Mouse (Mus musculus): Measurements from ENCODE around the gene Tbc1d16. TPM values are rescaled to one million over a fixed set of nuclear protein-coding genes. Genes with fewer than 3 reads are reported as not detected.

The Tbc1d16 gene
- polyA plus RNA-seq, 1 experiment from 2014 or later: 20.3 TPM

GRCm38 (mm10) chr11:119132198-119133035 lies 95.9 kb downstream of the Tbc1d16 start:
- no peaks in the 10 kb centered on the region for H3K9me3 ChIP-seq
- WGBS: 70% methylated on average over 14 of the region's 14 CpGs
- ATAC-seq (ENCODE audit: insufficient number of reproducible peaks, insufficient read depth, low FRiP score, low TSS enrichment): no peak
- no peak overlapping the region for H3K4me3 ChIP-seq
- H3K27ac ChIP-seq: no peak overlapping the region
- no peaks in the 10 kb centered on the region for H3K36me3 ChIP-seq
- no peak overlapping the region for H3K4me2 ChIP-seq (replicated peaks)
- H3K27me3 ChIP-seq: peaks cover 55% of the 10 kb centered on the region
- peaks cover 25% of the 10 kb centered on the region for H3K4me1 ChIP-seq
- H3K9ac ChIP-seq: no peak overlapping the region

- Histone ChIP-seq H3K4me3 (peak overlapping the region; percentile 17), H3K4me1 (peaks cover 42% of the 10 kb centered on the region), H3K9ac (no peak overlapping the region), H3K27ac (no peak overlapping the region), H3K9me3 (no peaks in the 10 kb centered on the region), H3K27me3 (peaks cover 62% of the 10 kb centered on the region), H3K36me3 (no peaks in the 10 kb centered on the region), H3K4me2 (replicated peaks) (peak overlapping the region; percentile 47)
- ATAC-seq (ENCODE audit: insufficient number of reproducible peaks, insufficient read depth, low FRiP score, low TSS enrichment): no peak
- 19% methylated on average over 22 of the region's 24 CpGs for WGBS
These were observed 98.1 kb downstream of the Tbc1d16 start for GRCm38 (mm10) chr11:119130081-119130765.

- H3K36me3 ChIP-seq: no peaks in the 10 kb centered on the region
- H3K27ac ChIP-seq: no peak overlapping the region
- H3K27me3 ChIP-seq: peaks cover 57% of the 10 kb centered on the region
- WGBS: 45% methylated on average over 18 of the region's 18 CpGs
- H3K9me3 ChIP-seq: no peaks in the 10 kb centered on the region
- H3K4me2 ChIP-seq (replicated peaks): peak overlapping the region; percentile 47
- peak overlapping the region; percentile 17; the same call in 1 of the 2 replicates for H3K4me3 ChIP-seq
- ATAC-seq (ENCODE audit: insufficient number of reproducible peaks, insufficient read depth, low FRiP score, low TSS enrichment): no peak
- H3K9ac ChIP-seq: no peak overlapping the region
- peaks cover 37% of the 10 kb centered on the region for H3K4me1 ChIP-seq
These were observed 98.8 kb downstream of the Tbc1d16 start for GRCm38 (mm10) chr11:119129281-119130058.

GRCm38 (mm10) chr11:119128668-119129280 lies 99.5 kb downstream of the Tbc1d16 start:
- H3K27ac ChIP-seq: no peak overlapping the region
- H3K4me1 ChIP-seq: peaks cover 37% of the 10 kb centered on the region
- H3K9me3 ChIP-seq: no peaks in the 10 kb centered on the region
- no peak overlapping the region for H3K4me3 ChIP-seq
- 46% methylated on average over 11 of the region's 11 CpGs for WGBS
- H3K36me3 ChIP-seq: no peaks in the 10 kb centered on the region
- no peak for ATAC-seq (ENCODE audit: insufficient number of reproducible peaks, insufficient read depth, low FRiP score, low TSS enrichment)
- no peak overlapping the region for H3K9ac ChIP-seq
- peaks cover 51% of the 10 kb centered on the region for H3K27me3 ChIP-seq
- no peak overlapping the region for H3K4me2 ChIP-seq (replicated peaks)

DNA sequence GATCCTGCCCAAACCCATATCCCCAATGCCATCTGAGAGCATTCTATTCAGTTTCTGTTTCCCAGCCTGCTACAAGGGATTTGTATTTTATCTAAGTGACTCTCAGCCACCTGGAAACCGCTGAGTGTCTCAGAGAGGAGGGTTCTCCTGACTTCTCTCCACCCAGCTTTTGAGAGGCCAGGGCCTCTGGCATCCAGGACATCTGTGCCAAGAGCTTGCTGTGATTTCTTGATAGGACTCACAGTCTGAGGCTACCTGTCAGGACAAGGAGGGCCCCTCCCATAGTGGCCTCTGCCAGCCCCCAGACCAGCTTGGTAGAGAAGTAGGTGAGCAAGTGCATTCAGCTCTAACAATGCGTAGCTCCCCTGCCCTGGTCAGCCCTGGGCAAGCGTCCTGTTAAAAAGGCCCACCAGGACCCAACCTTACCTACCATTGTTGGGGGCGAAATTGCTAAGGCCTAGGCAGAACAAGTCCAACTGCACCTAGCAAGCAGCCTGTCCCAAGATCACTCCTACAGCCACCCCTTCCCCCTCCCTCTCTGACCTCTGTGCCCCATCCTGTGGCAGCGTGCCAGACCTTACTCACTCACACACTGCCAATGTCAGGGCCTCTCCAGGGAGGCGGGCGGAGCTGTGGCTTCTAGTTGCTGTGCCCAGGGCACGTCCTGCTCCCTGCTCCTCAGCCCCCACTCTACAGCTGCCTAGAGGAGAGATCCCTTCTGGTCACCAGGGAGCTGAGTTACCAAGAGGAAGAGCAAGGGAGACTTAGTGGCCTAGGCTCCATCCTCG lies 100.4 kb downstream of the Tbc1d16 start:
- Histone ChIP-seq H3K27me3 (peaks cover 45% of the 10 kb centered on the region), H3K4me2 (replicated peaks) (no peak overlapping the region), H3K36me3 (no peaks in the 10 kb centered on the region), H3K9me3 (no peaks in the 10 kb centered on the region), H3K4me1 (peaks cover 37% of the 10 kb centered on the region), H3K27ac (no peak overlapping the region), H3K9ac (no peak overlapping the region), H3K4me3 (no peak overlapping the region)
- ATAC-seq (ENCODE audit: insufficient number of reproducible peaks, insufficient read depth, low FRiP score, low TSS enrichment): no peak
- WGBS: 60% methylated on average over 9 of the region's 9 CpGs

- peaks cover 40% of the 10 kb centered on the region for H3K27me3 ChIP-seq
- H3K4me3 ChIP-seq: no peak overlapping the region; the same call in 1 of the 2 replicates
- no peak overlapping the region for H3K27ac ChIP-seq
- H3K36me3 ChIP-seq: no peaks in the 10 kb centered on the region
- 33% methylated on average over 12 of the region's 12 CpGs for WGBS
- no peak overlapping the region for H3K4me2 ChIP-seq (replicated peaks)
- no peaks in the 10 kb centered on the region for H3K9me3 ChIP-seq
- no peak overlapping the region for H3K9ac ChIP-seq
- ATAC-seq (ENCODE audit: insufficient number of reproducible peaks, insufficient read depth, low FRiP score, low TSS enrichment): no peak
- H3K4me1 ChIP-seq: peaks cover 37% of the 10 kb centered on the region
These were observed 101.2 kb downstream of the Tbc1d16 start for GRCm38 (mm10) chr11:119127147-119127546.

DNA sequence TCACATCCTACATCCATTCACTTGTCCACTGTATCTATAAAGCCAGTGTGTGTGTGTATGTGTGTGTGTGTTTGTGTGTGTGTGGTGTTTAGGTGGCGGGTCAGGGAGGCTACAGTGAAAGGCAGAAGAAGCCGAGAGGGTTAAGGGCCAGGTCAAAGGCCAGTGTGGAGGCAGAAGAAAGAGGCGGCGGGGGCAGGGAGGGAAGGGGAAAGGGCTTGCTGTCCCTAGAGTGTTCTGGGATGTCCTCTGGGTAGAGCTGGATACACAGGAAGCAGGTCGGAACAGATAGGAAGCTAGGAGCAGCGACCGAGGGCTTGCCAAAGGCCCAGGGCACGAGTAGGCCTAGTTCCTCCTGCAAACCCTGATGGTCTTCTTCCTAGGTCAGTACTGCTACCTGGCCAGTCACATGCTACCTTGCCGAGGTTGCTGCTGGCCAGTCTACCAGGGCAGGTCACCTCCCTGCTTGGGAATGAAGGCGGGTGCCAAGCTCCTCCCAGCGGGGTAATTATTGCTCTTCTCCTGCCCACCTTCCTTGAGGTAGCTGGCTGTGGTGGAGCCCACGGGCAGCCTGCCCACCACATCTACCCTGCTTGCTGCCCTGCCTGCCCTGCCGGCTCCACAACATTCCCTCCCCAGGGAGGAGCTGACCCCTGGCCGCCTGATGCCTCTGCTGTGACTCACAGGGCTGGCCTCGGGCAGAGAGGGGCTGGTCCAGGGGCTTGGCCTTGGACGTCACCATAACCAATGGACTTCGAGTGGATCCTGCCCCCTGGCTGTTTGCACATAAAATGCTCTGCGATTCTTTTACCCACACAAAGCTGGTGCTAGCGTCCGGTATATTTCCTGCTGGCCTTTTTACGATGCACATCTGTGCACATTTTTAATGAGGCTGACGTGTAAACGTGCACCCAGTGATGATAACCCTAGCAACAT lies 102.1 kb downstream of the Tbc1d16 start:
- Histone ChIP-seq H3K27me3 (peaks cover 40% of the 10 kb centered on the region), H3K9me3 (no peaks in the 10 kb centered on the region), H3K4me1 (peaks cover 37% of the 10 kb centered on the region), H3K4me3 (no peak overlapping the region), H3K4me2 (replicated peaks) (no peak overlapping the region), H3K36me3 (no peaks in the 10 kb centered on the region), H3K27ac (no peak overlapping the region), H3K9ac (no peak overlapping the region)
- ATAC-seq (ENCODE audit: insufficient number of reproducible peaks, insufficient read depth, low FRiP score, low TSS enrichment): no peak
- WGBS: 22% methylated on average over 23 of the region's 23 CpGs

DNA sequence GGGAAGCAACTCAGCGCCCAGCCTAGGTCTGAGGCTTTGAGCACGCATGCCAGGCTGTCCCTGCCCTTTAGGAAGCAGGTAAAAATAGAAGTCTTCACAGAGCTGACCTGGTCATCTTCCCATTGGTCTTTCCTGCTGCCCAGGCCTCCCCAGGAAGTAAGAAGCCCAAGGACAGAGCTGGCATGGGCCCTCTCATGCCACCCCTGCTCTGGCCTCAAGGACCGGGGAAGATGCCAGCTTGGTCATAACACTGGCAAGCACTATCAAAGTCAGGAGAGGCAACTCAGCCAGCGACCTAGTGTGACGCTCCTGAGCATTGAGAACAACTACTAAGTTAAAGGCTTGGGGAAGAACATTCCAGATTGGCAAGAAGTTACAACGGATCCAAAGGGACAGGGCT lies 103.8 kb downstream of the Tbc1d16 start:
- Histone ChIP-seq H3K27ac (no peak overlapping the region), H3K9ac (no peak overlapping the region), H3K4me1 (peaks cover 28% of the 10 kb centered on the region), H3K4me2 (replicated peaks) (no peak overlapping the region), H3K36me3 (no peaks in the 10 kb centered on the region), H3K4me3 (no peak overlapping the region), H3K9me3 (no peaks in the 10 kb centered on the region), H3K27me3 (peaks cover 35% of the 10 kb centered on the region)
- ATAC-seq (ENCODE audit: insufficient number of reproducible peaks, insufficient read depth, low FRiP score, low TSS enrichment): no peak
- WGBS: 90% methylated on average over 6 of the region's 6 CpGs

- Histone ChIP-seq H3K4me2 (replicated peaks) (no peak overlapping the region), H3K4me3 (no peak overlapping the region), H3K27me3 (peaks cover 27% of the 10 kb centered on the region), H3K4me1 (peaks cover 30% of the 10 kb centered on the region), H3K36me3 (no peaks in the 10 kb centered on the region), H3K9me3 (no peaks in the 10 kb centered on the region), H3K9ac (no peak overlapping the region), H3K27ac (no peak overlapping the region)
- ATAC-seq (ENCODE audit: insufficient number of reproducible peaks, insufficient read depth, low FRiP score, low TSS enrichment): no peak
- 84% methylated on average over 5 of the region's 5 CpGs for WGBS
These were observed 104.6 kb downstream of the Tbc1d16 start for GRCm38 (mm10) chr11:119123522-119124319.

Measured in embryonic facial prominence, embryonic 12.5 days (tissue).